Mouse (Mus musculus): Measurements from ENCODE around the gene Pdcd1lg2. TPM values are rescaled to one million over a fixed set of nuclear protein-coding genes. Genes with fewer than 3 reads are reported as not detected.

Pdcd1lg2 gene
- polyA plus RNA-seq, 1 experiment = 4.7 TPM

DNA sequence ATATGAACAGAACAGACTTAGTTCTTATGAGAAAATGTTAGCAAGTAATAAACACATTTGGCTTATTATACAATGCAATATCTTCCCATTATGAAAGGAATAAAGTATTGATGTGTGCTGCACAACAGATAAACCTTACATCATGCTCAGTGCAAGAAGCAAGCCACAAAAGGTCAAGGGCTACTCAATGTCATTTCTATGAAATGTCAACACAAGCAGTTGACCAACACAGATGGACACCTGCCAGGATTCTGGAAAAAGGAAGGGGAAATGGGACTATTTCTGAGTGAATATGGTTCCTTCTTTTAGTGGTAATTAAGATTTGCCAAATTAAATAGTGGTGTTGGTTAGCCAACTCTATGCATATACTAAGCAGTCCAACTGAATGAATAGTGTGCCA is 9.2 kb downstream of the Pdcd1lg2 start:
- no peaks in the 10 kb centered on the region for H3K36me3 ChIP-seq (ENCODE audit: control insufficient read depth, insufficient read depth, low read length)
- no peak for DNase-seq
- H3K4me3 ChIP-seq (ENCODE audit: control insufficient read depth, insufficient read depth, low read length) = no peak overlapping the region
- peaks cover 15% of the 10 kb centered on the region for H3K4me1 ChIP-seq (replicated peaks; ENCODE audit: control insufficient read depth, insufficient read depth, low read length)
- no peaks in the 10 kb centered on the region for H3K27me3 ChIP-seq (ENCODE audit: control insufficient read depth, insufficient read depth, low read length)
- no peak overlapping the region for H3K27ac ChIP-seq (ENCODE audit: control insufficient read depth, insufficient read depth, low read length)
- no peak for TF ChIP-seq CTCF (IDR thresholded peaks at IDR 0.05; ENCODE audit: borderline replicate concordance, control insufficient read depth, extremely low read depth, insufficient read depth, low read length, poor library complexity)
- TF ChIP-seq POLR2A (IDR thresholded peaks at IDR 0.05; ENCODE audit: control insufficient read depth, extremely low read depth, insufficient read depth, low read length, poor library complexity) = no peak

DNA sequence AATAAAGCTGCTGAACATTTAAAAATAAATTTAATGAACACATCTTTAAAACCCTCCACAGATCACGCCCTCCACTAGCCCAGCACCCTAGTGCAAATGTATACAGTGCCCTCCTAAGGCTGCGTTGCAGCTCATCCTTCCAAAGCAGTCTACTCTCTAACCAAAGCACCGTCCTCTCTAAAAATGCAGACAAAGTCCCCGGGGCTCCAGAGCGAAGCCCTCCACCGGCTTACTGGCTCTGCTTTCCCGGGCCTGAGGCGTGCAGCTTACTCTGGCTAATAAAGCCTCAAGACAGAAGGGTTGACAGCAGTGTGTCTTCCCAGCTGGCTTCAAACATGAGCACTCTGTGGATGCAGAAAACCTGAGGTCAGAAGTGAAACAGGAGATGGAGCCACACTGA is 9.7 kb downstream of the Pdcd1lg2 start:
- Histone ChIP-seq H3K4me3 (ENCODE audit: control insufficient read depth, insufficient read depth, low read length) (no peak overlapping the region), H3K27ac (ENCODE audit: control insufficient read depth, insufficient read depth, low read length) (no peak overlapping the region), H3K36me3 (ENCODE audit: control insufficient read depth, insufficient read depth, low read length) (no peaks in the 10 kb centered on the region), H3K4me1 (replicated peaks; ENCODE audit: control insufficient read depth, insufficient read depth, low read length) (peaks cover 15% of the 10 kb centered on the region), H3K27me3 (ENCODE audit: control insufficient read depth, insufficient read depth, low read length) (no peaks in the 10 kb centered on the region)
- no peak for DNase-seq
- WGBS = 93% methylated on average over 8 of the region's 8 CpGs
- no peak for TF ChIP-seq POLR2A (IDR thresholded peaks at IDR 0.05; ENCODE audit: control insufficient read depth, extremely low read depth, insufficient read depth, low read length, poor library complexity)
- no peak for TF ChIP-seq CTCF (IDR thresholded peaks at IDR 0.05; ENCODE audit: borderline replicate concordance, control insufficient read depth, extremely low read depth, insufficient read depth, low read length, poor library complexity)

DNA sequence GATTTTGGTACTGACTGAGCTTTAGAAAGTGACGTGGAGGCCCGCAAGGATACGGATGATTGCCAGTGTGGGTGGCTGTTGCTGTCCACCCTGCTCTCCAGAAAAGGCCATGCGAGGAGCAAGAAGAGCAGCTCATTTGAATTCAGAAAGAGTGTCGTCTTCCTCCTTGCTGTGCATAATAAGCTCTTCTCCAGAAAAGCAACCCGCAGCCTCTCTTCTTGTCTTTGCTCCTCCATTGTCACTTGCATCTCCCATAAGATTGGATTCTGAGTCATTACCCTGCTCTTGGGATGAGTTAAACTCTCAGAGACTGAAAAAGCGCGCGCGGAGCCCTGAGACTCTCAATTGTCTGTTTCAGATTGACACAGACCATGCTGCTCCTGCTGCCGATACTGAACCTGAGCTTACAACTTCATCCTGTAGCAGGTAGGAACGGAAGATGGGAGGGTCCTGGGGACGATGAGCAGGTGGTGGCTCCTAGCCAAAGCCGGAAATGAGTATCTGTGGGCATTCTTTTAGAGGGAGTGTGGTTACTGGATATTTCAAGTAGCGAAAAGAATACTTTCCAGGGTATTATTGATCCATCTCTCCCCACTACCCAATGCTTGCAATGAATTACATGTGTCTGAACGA is 11.4 kb downstream of the Pdcd1lg2 start:
- Histone ChIP-seq H3K36me3 (ENCODE audit: control insufficient read depth, insufficient read depth, low read length) (no peaks in the 10 kb centered on the region), H3K4me3 (ENCODE audit: control insufficient read depth, insufficient read depth, low read length) (no peak overlapping the region), H3K4me1 (replicated peaks; ENCODE audit: control insufficient read depth, insufficient read depth, low read length) (peaks cover 15% of the 10 kb centered on the region), H3K27me3 (ENCODE audit: control insufficient read depth, insufficient read depth, low read length) (no peaks in the 10 kb centered on the region), H3K27ac (ENCODE audit: control insufficient read depth, insufficient read depth, low read length) (no peak overlapping the region)
- 93% methylated on average over 16 of the region's 16 CpGs for WGBS
- TF ChIP-seq CTCF (IDR thresholded peaks at IDR 0.05; ENCODE audit: borderline replicate concordance, control insufficient read depth, extremely low read depth, insufficient read depth, low read length, poor library complexity) (no peak), POLR2A (IDR thresholded peaks at IDR 0.05; ENCODE audit: control insufficient read depth, extremely low read depth, insufficient read depth, low read length, poor library complexity) (no peak)
- no peak for DNase-seq

DNA sequence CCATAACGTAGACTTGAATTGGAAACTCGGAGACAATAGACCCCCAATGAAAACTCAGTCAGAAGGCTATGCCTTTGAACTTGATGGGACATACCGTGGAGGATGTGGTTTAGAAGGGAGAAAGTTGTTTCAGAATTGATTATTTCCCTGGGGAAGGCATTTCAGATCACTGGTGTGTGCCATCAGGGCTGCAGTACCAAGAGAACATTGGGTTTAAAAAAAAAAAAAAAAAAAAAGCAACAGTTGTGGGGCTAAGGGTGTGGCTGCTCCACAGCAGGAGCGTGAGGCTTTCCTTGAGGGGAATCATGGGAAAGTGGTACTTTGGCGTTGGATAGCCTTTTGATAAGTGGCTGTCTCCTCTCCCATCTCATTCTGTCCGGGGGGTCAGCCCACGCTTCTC is 12.1 kb downstream of the Pdcd1lg2 start:
- Histone ChIP-seq H3K36me3 (ENCODE audit: control insufficient read depth, insufficient read depth, low read length) (no peaks in the 10 kb centered on the region), H3K27ac (ENCODE audit: control insufficient read depth, insufficient read depth, low read length) (no peak overlapping the region), H3K27me3 (ENCODE audit: control insufficient read depth, insufficient read depth, low read length) (no peaks in the 10 kb centered on the region), H3K4me3 (ENCODE audit: control insufficient read depth, insufficient read depth, low read length) (no peak overlapping the region), H3K4me1 (replicated peaks; ENCODE audit: control insufficient read depth, insufficient read depth, low read length) (peaks cover 10% of the 10 kb centered on the region)
- WGBS = 92% methylated on average over 7 of the region's 7 CpGs
- no peak for TF ChIP-seq CTCF (IDR thresholded peaks at IDR 0.05; ENCODE audit: borderline replicate concordance, control insufficient read depth, extremely low read depth, insufficient read depth, low read length, poor library complexity)
- TF ChIP-seq POLR2A (IDR thresholded peaks at IDR 0.05; ENCODE audit: control insufficient read depth, extremely low read depth, insufficient read depth, low read length, poor library complexity) = no peak
- DNase-seq = no peak

DNA sequence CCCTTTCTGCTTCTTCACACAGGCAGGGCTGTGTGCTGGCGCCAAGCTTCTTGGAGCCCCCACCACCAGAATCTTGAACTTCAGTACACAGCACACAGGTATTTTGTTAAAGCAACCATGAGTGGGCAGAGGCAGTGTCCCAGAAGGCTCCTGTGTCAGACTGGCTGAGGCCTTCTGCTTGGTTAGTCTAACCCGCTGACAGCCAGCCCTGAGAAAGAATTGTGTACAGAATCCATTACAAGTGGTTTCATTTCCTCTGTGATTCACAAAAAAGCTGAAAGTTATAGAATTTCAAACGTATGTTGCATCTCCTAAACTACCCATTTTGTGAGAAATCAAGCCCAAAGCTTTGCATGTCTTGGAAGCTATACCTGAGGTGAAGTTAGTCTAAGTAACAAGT is 19.8 kb downstream of the Pdcd1lg2 start:
- Histone ChIP-seq H3K27ac (ENCODE audit: control insufficient read depth, insufficient read depth, low read length) (no peak overlapping the region), H3K4me3 (ENCODE audit: control insufficient read depth, insufficient read depth, low read length) (no peak overlapping the region), H3K36me3 (ENCODE audit: control insufficient read depth, insufficient read depth, low read length) (no peaks in the 10 kb centered on the region), H3K4me1 (replicated peaks; ENCODE audit: control insufficient read depth, insufficient read depth, low read length) (peaks cover 8% of the 10 kb centered on the region), H3K27me3 (ENCODE audit: control insufficient read depth, insufficient read depth, low read length) (no peaks in the 10 kb centered on the region)
- no peak for TF ChIP-seq CTCF (IDR thresholded peaks at IDR 0.05; ENCODE audit: borderline replicate concordance, control insufficient read depth, extremely low read depth, insufficient read depth, low read length, poor library complexity)
- no peak for TF ChIP-seq POLR2A (IDR thresholded peaks at IDR 0.05; ENCODE audit: control insufficient read depth, extremely low read depth, insufficient read depth, low read length, poor library complexity)
- 53% methylated on average over 3 of the region's 3 CpGs for WGBS
- DNase-seq = no peak

DNA sequence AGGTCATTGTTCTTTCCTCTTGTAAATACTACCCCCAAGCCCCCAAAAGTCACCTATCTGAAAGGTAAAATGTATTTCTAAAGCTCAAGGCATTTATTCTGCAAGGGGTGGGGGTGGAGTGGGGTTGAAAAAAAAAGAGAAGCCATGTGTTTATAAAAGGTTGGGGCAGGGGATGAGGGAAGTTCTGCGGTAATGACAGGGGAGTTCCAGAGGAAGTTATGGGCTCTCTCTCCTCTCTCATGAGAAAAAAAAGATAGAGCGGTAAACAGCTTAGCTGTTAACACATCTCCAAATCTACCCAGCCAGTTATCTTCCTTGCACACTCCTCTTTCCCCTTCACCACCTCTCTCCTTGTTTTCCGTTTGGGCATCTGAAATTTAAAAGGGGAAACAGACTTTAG is 20.2 kb downstream of the Pdcd1lg2 start:
- Histone ChIP-seq H3K4me3 (ENCODE audit: control insufficient read depth, insufficient read depth, low read length) (no peak overlapping the region), H3K36me3 (ENCODE audit: control insufficient read depth, insufficient read depth, low read length) (no peaks in the 10 kb centered on the region), H3K27me3 (ENCODE audit: control insufficient read depth, insufficient read depth, low read length) (no peaks in the 10 kb centered on the region), H3K27ac (ENCODE audit: control insufficient read depth, insufficient read depth, low read length) (no peak overlapping the region), H3K4me1 (replicated peaks; ENCODE audit: control insufficient read depth, insufficient read depth, low read length) (peaks cover 8% of the 10 kb centered on the region)
- no peak for TF ChIP-seq POLR2A (IDR thresholded peaks at IDR 0.05; ENCODE audit: control insufficient read depth, extremely low read depth, insufficient read depth, low read length, poor library complexity)
- TF ChIP-seq CTCF (IDR thresholded peaks at IDR 0.05; ENCODE audit: borderline replicate concordance, control insufficient read depth, extremely low read depth, insufficient read depth, low read length, poor library complexity) = no peak
- DNase-seq = no peak
- 4% methylated on average over 3 of the region's 3 CpGs for WGBS

All from thymus, adult 2 months (tissue).